Mouse (Mus musculus): ENCODE results near the gene Upf2. TPM values are rescaled to one million over a fixed set of nuclear protein-coding genes. Genes with fewer than 3 reads are reported as not detected.

Upf2 gene
- total RNA-seq (2017), result 62.4 and 76.5 TPM in 2 replicates

GRCm38 (mm10) chr2:5950766-5951595 lies at the start of gene Upf2:
Gene Upf2 (plus strand): TSS chr2:5951469.
- ATAC-seq (ENCODE audit: extremely low read depth, insufficient number of reproducible peaks, low FRiP score, poor library complexity, severe bottlenecking), result peak; percentile 92

- no peak for ATAC-seq (ENCODE audit: extremely low read depth, insufficient number of reproducible peaks, low FRiP score, poor library complexity, severe bottlenecking)
Observed at GRCm38 (mm10) chr2:5906092-5906491, 45.2 kb upstream of the Upf2 start.

GRCm38 (mm10) chr2:5906625-5907024 lies 44.6 kb upstream of the Upf2 start:
- peak; percentile 85 for ATAC-seq (ENCODE audit: extremely low read depth, insufficient number of reproducible peaks, low FRiP score, poor library complexity, severe bottlenecking)

GRCm38 (mm10) chr2:5911282-5911965 lies 39.8 kb upstream of the Upf2 start:
- no peak for ATAC-seq (ENCODE audit: extremely low read depth, insufficient number of reproducible peaks, low FRiP score, poor library complexity, severe bottlenecking)

- ATAC-seq (ENCODE audit: extremely low read depth, insufficient number of reproducible peaks, low FRiP score, poor library complexity, severe bottlenecking), result no peak
Observed at GRCm38 (mm10) chr2:5922823-5923222, 28.4 kb upstream of the Upf2 start.

- no peak for ATAC-seq (ENCODE audit: extremely low read depth, insufficient number of reproducible peaks, low FRiP score, poor library complexity, severe bottlenecking)
Observed at GRCm38 (mm10) chr2:5923786-5924185, 27.5 kb upstream of the Upf2 start.

GRCm38 (mm10) chr2:5927481-5927880 lies 23.8 kb upstream of the Upf2 start:
- no peak for ATAC-seq (ENCODE audit: extremely low read depth, insufficient number of reproducible peaks, low FRiP score, poor library complexity, severe bottlenecking)

GRCm38 (mm10) chr2:5929793-5930192 lies 21.5 kb upstream of the Upf2 start:
- no peak for ATAC-seq (ENCODE audit: extremely low read depth, insufficient number of reproducible peaks, low FRiP score, poor library complexity, severe bottlenecking)

GRCm38 (mm10) chr2:5930291-5931054 lies 20.8 kb upstream of the Upf2 start:
- ATAC-seq (ENCODE audit: extremely low read depth, insufficient number of reproducible peaks, low FRiP score, poor library complexity, severe bottlenecking), result peak; percentile 77

- no peak for ATAC-seq (ENCODE audit: extremely low read depth, insufficient number of reproducible peaks, low FRiP score, poor library complexity, severe bottlenecking)
Observed at GRCm38 (mm10) chr2:5931938-5932337, 19.3 kb upstream of the Upf2 start.

- no peak for ATAC-seq (ENCODE audit: extremely low read depth, insufficient number of reproducible peaks, low FRiP score, poor library complexity, severe bottlenecking)
Observed at GRCm38 (mm10) chr2:5934936-5935335, 16.3 kb upstream of the Upf2 start.

GRCm38 (mm10) chr2:5936068-5936467 lies 15.2 kb upstream of the Upf2 start:
- ATAC-seq (ENCODE audit: extremely low read depth, insufficient number of reproducible peaks, low FRiP score, poor library complexity, severe bottlenecking), result no peak

GRCm38 (mm10) chr2:5936550-5936949 lies 14.7 kb upstream of the Upf2 start:
- ATAC-seq (ENCODE audit: extremely low read depth, insufficient number of reproducible peaks, low FRiP score, poor library complexity, severe bottlenecking), result no peak

- no peak for ATAC-seq (ENCODE audit: extremely low read depth, insufficient number of reproducible peaks, low FRiP score, poor library complexity, severe bottlenecking)
Observed at GRCm38 (mm10) chr2:5939319-5939718, 11.9 kb upstream of the Upf2 start.

GRCm38 (mm10) chr2:5939911-5940310 lies 11.4 kb upstream of the Upf2 start:
- no peak for ATAC-seq (ENCODE audit: extremely low read depth, insufficient number of reproducible peaks, low FRiP score, poor library complexity, severe bottlenecking)

- ATAC-seq (ENCODE audit: extremely low read depth, insufficient number of reproducible peaks, low FRiP score, poor library complexity, severe bottlenecking), result no peak
Observed at GRCm38 (mm10) chr2:5940936-5941335, 10.3 kb upstream of the Upf2 start.

- ATAC-seq (ENCODE audit: extremely low read depth, insufficient number of reproducible peaks, low FRiP score, poor library complexity, severe bottlenecking), result no peak
Observed at GRCm38 (mm10) chr2:5941861-5942415, 9.3 kb upstream of the Upf2 start.

GRCm38 (mm10) chr2:5942416-5943032 lies 8.7 kb upstream of the Upf2 start, which contains the start of gene Dhtkd1:
Gene Dhtkd1 (minus strand): TSS chr2:5942792.
- ATAC-seq (ENCODE audit: extremely low read depth, insufficient number of reproducible peaks, low FRiP score, poor library complexity, severe bottlenecking), result peak; percentile 23; the same call in 1 of the 2 replicates

- ATAC-seq (ENCODE audit: extremely low read depth, insufficient number of reproducible peaks, low FRiP score, poor library complexity, severe bottlenecking), result no peak
Observed at GRCm38 (mm10) chr2:5943071-5943470, 8.2 kb upstream of the Upf2 start.
